Mouse (Mus musculus): ENCODE measurements around the gene Uck1.
"Not testable (repeated sequence)": the region's sequence is repeated elsewhere in the genome, so short reads cannot be mapped to it uniquely, and the experiment has no call there.

- TF ChIP-seq POLR2A (IDR thresholded peaks at IDR 0.05; ENCODE audit: insufficient read length, low read depth); SRF (IDR thresholded peaks at IDR 0.05; ENCODE audit: control insufficient read depth, insufficient read length, low read depth); REST (IDR thresholded peaks at IDR 0.05; ENCODE audit: insufficient read depth, insufficient read length); TCF3 (IDR thresholded peaks at IDR 0.05; ENCODE audit: insufficient read length, low read depth); E2F4 (IDR thresholded peaks at IDR 0.05; ENCODE audit: insufficient read depth); MYOD1 (IDR thresholded peaks at IDR 0.05; ENCODE audit: control insufficient read depth in 1 of 3, insufficient read length in 2 of 3, low read depth in 2 of 3); MAX (IDR thresholded peaks at IDR 0.05; ENCODE audit: low read depth); TCF12 (IDR thresholded peaks at IDR 0.05; ENCODE audit: insufficient read depth, poor library complexity, severe bottlenecking); POLR2AphosphoS2 (IDR thresholded peaks at IDR 0.05; ENCODE audit: insufficient read length, low read depth); USF1 (IDR thresholded peaks at IDR 0.05; ENCODE audit: low read depth); MYOG (IDR thresholded peaks at IDR 0.05; ENCODE audit: control insufficient read depth in 1 of 3, insufficient read depth in 1 of 3, insufficient read length in 2 of 3, low read depth in 2 of 3): not testable (repeated sequence)
Measured at GRCm38 (mm10) chr2:32295842-32296241, 35.9 kb upstream of the Uck1 start.

Data from myocyte (in vitro differentiated cells).